Mouse (Mus musculus): ENCODE results near the gene Fcgrt. TPM values are rescaled to one million over a fixed set of nuclear protein-coding genes. Genes with fewer than 3 reads are reported as not detected.

The Fcgrt gene
- total RNA-seq, 1 experiment: 10.6 TPM

- Histone ChIP-seq H3K9ac (ENCODE audit: insufficient read depth, low read depth, low read length, poor library complexity, severe bottlenecking) (no peak overlapping the region), H3K9me3 (ENCODE audit: control insufficient read depth, insufficient read depth, low read depth, low read length) (no peaks in the 10 kb centered on the region), H3K27ac (ENCODE audit: insufficient read depth, low read depth, low read length, poor library complexity, severe bottlenecking) (no peak overlapping the region), H3K36me3 (ENCODE audit: control insufficient read depth, insufficient read depth, low read length, poor library complexity, severe bottlenecking) (peaks cover 18% of the 10 kb centered on the region), H3K4me1 (ENCODE audit: control insufficient read depth in 2 of 2, insufficient read depth in 2 of 2, low read length in 2 of 2, poor library complexity in 1 of 2) (peaks cover 5 to 24% of the 10 kb centered on the region in 2 experiments; a peak in 3 of 4 replicates), H3K4me3 (ENCODE audit: insufficient read depth in 1 of 2, low read depth in 1 of 2, low read length in 2 of 2, poor library complexity in 1 of 2, severe bottlenecking in 1 of 2) (no peak overlapping the region)
- DNase-seq (ENCODE audit: low read depth, low spot score): no peak
- in situ Hi-C loops (cut with MboI; ENCODE audit: low sequenced_read_pairs in 2 of 2, unreplicated experiment in 2 of 2): no loop called here
- TF ChIP-seq CHD2 (IDR thresholded peaks at IDR 0.05; ENCODE audit: low read depth, low read length): no peak
- TF ChIP-seq MAFK (IDR thresholded peaks at IDR 0.05; ENCODE audit: insufficient read depth, low read depth, low read length): no peak
- no peak for TF ChIP-seq ZNF384 (IDR thresholded peaks at IDR 0.05; ENCODE audit: low read depth, low read length)
- no peak for TF ChIP-seq ZC3H11A (IDR thresholded peaks at IDR 0.05; ENCODE audit: borderline replicate concordance, low read depth, low read length)
- TF ChIP-seq HCFC1 (IDR thresholded peaks at IDR 0.05; ENCODE audit: borderline replicate concordance, insufficient read depth, low read length): no peak
These were observed 31.4 kb downstream of the Fcgrt start for GRCm38 (mm10) chr7:45072230-45072629.

GRCm38 (mm10) chr7:45069671-45070070, 34.0 kb downstream of the Fcgrt start:
- no peaks in the 10 kb centered on the region for H3K9me3 ChIP-seq (ENCODE audit: control insufficient read depth, insufficient read depth, low read depth, low read length)
- H3K9ac ChIP-seq (ENCODE audit: insufficient read depth, low read depth, low read length, poor library complexity, severe bottlenecking): no peak overlapping the region
- H3K36me3 ChIP-seq (ENCODE audit: control insufficient read depth, insufficient read depth, low read length, poor library complexity, severe bottlenecking): peaks cover 4% of the 10 kb centered on the region; the same call in 1 of the 2 replicates
- H3K27ac ChIP-seq (ENCODE audit: insufficient read depth, low read depth, low read length, poor library complexity, severe bottlenecking): no peak overlapping the region
- no peak for TF ChIP-seq CHD2 (IDR thresholded peaks at IDR 0.05; ENCODE audit: low read depth, low read length)
- TF ChIP-seq ZC3H11A (IDR thresholded peaks at IDR 0.05; ENCODE audit: borderline replicate concordance, low read depth, low read length): no peak
- no peak for TF ChIP-seq MAFK (IDR thresholded peaks at IDR 0.05; ENCODE audit: insufficient read depth, low read depth, low read length)
- no peak for TF ChIP-seq HCFC1 (IDR thresholded peaks at IDR 0.05; ENCODE audit: borderline replicate concordance, insufficient read depth, low read length)
- no peak for TF ChIP-seq ZNF384 (IDR thresholded peaks at IDR 0.05; ENCODE audit: low read depth, low read length)
- in situ Hi-C loops (cut with MboI; ENCODE audit: low sequenced_read_pairs in 2 of 2, unreplicated experiment in 2 of 2): no loop called here
- H3K4me1 ChIP-seq (ENCODE audit: control insufficient read depth in 2 of 2, insufficient read depth in 2 of 2, low read length in 2 of 2, poor library complexity in 1 of 2): peaks cover 5 to 25% of the 10 kb centered on the region in 2 experiments
- no peak overlapping the region for H3K4me3 ChIP-seq (ENCODE audit: insufficient read depth in 1 of 2, low read depth in 1 of 2, low read length in 2 of 2, poor library complexity in 1 of 2, severe bottlenecking in 1 of 2)
- DNase-seq (ENCODE audit: low read depth, low spot score): no peak

- DNase-seq (ENCODE audit: low read depth, low spot score): no peak
- Histone ChIP-seq H3K36me3 (ENCODE audit: control insufficient read depth, insufficient read depth, low read length, poor library complexity, severe bottlenecking) (no peaks in the 10 kb centered on the region), H3K4me3 (ENCODE audit: insufficient read depth in 1 of 2, low read depth in 1 of 2, low read length in 2 of 2, poor library complexity in 1 of 2, severe bottlenecking in 1 of 2) (no peak overlapping the region), H3K9me3 (ENCODE audit: control insufficient read depth, insufficient read depth, low read depth, low read length) (no peaks in the 10 kb centered on the region), H3K4me1 (ENCODE audit: control insufficient read depth in 2 of 2, insufficient read depth in 2 of 2, low read length in 2 of 2, poor library complexity in 1 of 2) (peaks cover 5 to 18% of the 10 kb centered on the region in 2 experiments), H3K27ac (ENCODE audit: insufficient read depth, low read depth, low read length, poor library complexity, severe bottlenecking) (no peak overlapping the region; the same call in 1 of the 2 replicates), H3K9ac (ENCODE audit: insufficient read depth, low read depth, low read length, poor library complexity, severe bottlenecking) (peak overlapping the region; percentile 30; the same call in 1 of the 2 replicates)
- in situ Hi-C loops (cut with MboI; ENCODE audit: low sequenced_read_pairs in 2 of 2, unreplicated experiment in 2 of 2): no loop called here
- TF ChIP-seq CHD2 (IDR thresholded peaks at IDR 0.05; ENCODE audit: low read depth, low read length): no peak
- TF ChIP-seq HCFC1 (IDR thresholded peaks at IDR 0.05; ENCODE audit: borderline replicate concordance, insufficient read depth, low read length): 0 out of 2 replicates have a peak, but pooled peaks have one; percentile 47
- TF ChIP-seq ZC3H11A (IDR thresholded peaks at IDR 0.05; ENCODE audit: borderline replicate concordance, low read depth, low read length): peak; percentile 52; the same call in 1 of the 2 replicates
These were observed 35.7 kb downstream of the Fcgrt start for GRCm38 (mm10) chr7:45068000-45068318.

GRCm38 (mm10) chr7:45067190-45067999, 36.3 kb downstream of the Fcgrt start:
- H3K36me3 ChIP-seq (ENCODE audit: control insufficient read depth, insufficient read depth, low read length, poor library complexity, severe bottlenecking): no peaks in the 10 kb centered on the region
- H3K9ac ChIP-seq (ENCODE audit: insufficient read depth, low read depth, low read length, poor library complexity, severe bottlenecking): peak overlapping the region; percentile 30; the same call in 1 of the 2 replicates
- in situ Hi-C loops (cut with MboI; ENCODE audit: low sequenced_read_pairs in 2 of 2, unreplicated experiment in 2 of 2): no loop called here
- H3K9me3 ChIP-seq (ENCODE audit: control insufficient read depth, insufficient read depth, low read depth, low read length): no peaks in the 10 kb centered on the region
- peaks cover 2 to 15% of the 10 kb centered on the region in 2 experiments for H3K4me1 ChIP-seq (ENCODE audit: control insufficient read depth in 2 of 2, insufficient read depth in 2 of 2, low read length in 2 of 2, poor library complexity in 1 of 2)
- peak overlapping the region; percentile 34; the same call in 1 of the 2 replicates for H3K27ac ChIP-seq (ENCODE audit: insufficient read depth, low read depth, low read length, poor library complexity, severe bottlenecking)
- H3K4me3 ChIP-seq (ENCODE audit: insufficient read depth in 1 of 2, low read depth in 1 of 2, low read length in 2 of 2, poor library complexity in 1 of 2, severe bottlenecking in 1 of 2): no peak overlapping the region
- no peak for DNase-seq (ENCODE audit: low read depth, low spot score)
- TF ChIP-seq ZC3H11A (IDR thresholded peaks at IDR 0.05; ENCODE audit: borderline replicate concordance, low read depth, low read length): no peak
- TF ChIP-seq HCFC1 (IDR thresholded peaks at IDR 0.05; ENCODE audit: borderline replicate concordance, insufficient read depth, low read length): no peak
- no peak for TF ChIP-seq MAFK (IDR thresholded peaks at IDR 0.05; ENCODE audit: insufficient read depth, low read depth, low read length)
- TF ChIP-seq ZNF384 (IDR thresholded peaks at IDR 0.05; ENCODE audit: low read depth, low read length): no peak
- TF ChIP-seq CHD2 (IDR thresholded peaks at IDR 0.05; ENCODE audit: low read depth, low read length): no peak

Data from ES-E14 (cell line).